Mouse (Mus musculus): Measurements from ENCODE around the gene Anapc15-ps.

Gene Anapc15-ps

GRCm38 (mm10) chr10:95691347-95691746, 18.1 kb upstream of the Anapc15-ps start:
- DNase-seq (ENCODE audit: low spot score in 2 of 2): no peak

GRCm38 (mm10) chr10:95689833-95690232, 16.6 kb upstream of the Anapc15-ps start:
- no peak for DNase-seq (ENCODE audit: low spot score in 2 of 2)

GRCm38 (mm10) chr10:95689058-95689457, 15.8 kb upstream of the Anapc15-ps start:
- no peak for DNase-seq (ENCODE audit: low spot score in 2 of 2)

- DNase-seq (ENCODE audit: low spot score in 2 of 2): no peak
Measured at GRCm38 (mm10) chr10:95687558-95688141, 14.4 kb upstream of the Anapc15-ps start.

GRCm38 (mm10) chr10:95686041-95686440, 12.8 kb upstream of the Anapc15-ps start:
- no peak for DNase-seq (ENCODE audit: low spot score in 2 of 2)

GRCm38 (mm10) chr10:95684782-95685555, 11.7 kb upstream of the Anapc15-ps start:
- DNase-seq (ENCODE audit: low spot score in 2 of 2): no peak

GRCm38 (mm10) chr10:95684250-95684649, 11.0 kb upstream of the Anapc15-ps start:
- no peak for DNase-seq (ENCODE audit: low spot score in 2 of 2)

- DNase-seq (ENCODE audit: low spot score in 2 of 2): no peak
Measured at GRCm38 (mm10) chr10:95683735-95684134, 10.5 kb upstream of the Anapc15-ps start.

- no peak for DNase-seq (ENCODE audit: low spot score in 2 of 2)
Measured at GRCm38 (mm10) chr10:95682964-95683363, 9.7 kb upstream of the Anapc15-ps start.

GRCm38 (mm10) chr10:95682091-95682740, 9.0 kb upstream of the Anapc15-ps start:
- DNase-seq (ENCODE audit: low spot score in 2 of 2): no peak

GRCm38 (mm10) chr10:95681481-95681880, 8.2 kb upstream of the Anapc15-ps start:
- no peak for DNase-seq (ENCODE audit: low spot score in 2 of 2)

- DNase-seq (ENCODE audit: low spot score in 2 of 2): no peak
Measured at GRCm38 (mm10) chr10:95681058-95681440, 7.8 kb upstream of the Anapc15-ps start.

- no peak for DNase-seq (ENCODE audit: low spot score in 2 of 2)
Measured at GRCm38 (mm10) chr10:95680153-95681057, 7.2 kb upstream of the Anapc15-ps start.

GRCm38 (mm10) chr10:95679131-95679530, 5.9 kb upstream of the Anapc15-ps start:
- no peak for DNase-seq (ENCODE audit: low spot score in 2 of 2)

GRCm38 (mm10) chr10:95678661-95679060, 5.4 kb upstream of the Anapc15-ps start:
- no peak for DNase-seq (ENCODE audit: low spot score in 2 of 2)

- DNase-seq (ENCODE audit: low spot score in 2 of 2): no peak
Measured at GRCm38 (mm10) chr10:95678241-95678640, 5.0 kb upstream of the Anapc15-ps start.

- peak; percentile 51 to 67 for DNase-seq (ENCODE audit: low spot score in 2 of 2)
Measured at GRCm38 (mm10) chr10:95677356-95678109, 4.3 kb upstream of the Anapc15-ps start.

- DNase-seq (ENCODE audit: low spot score in 2 of 2): no peak
Measured at GRCm38 (mm10) chr10:95676991-95677355, 3.7 kb upstream of the Anapc15-ps start.

- no peak for DNase-seq (ENCODE audit: low spot score in 2 of 2)
Measured at GRCm38 (mm10) chr10:95676387-95676786, 3.1 kb upstream of the Anapc15-ps start.

GRCm38 (mm10) chr10:95670781-95671780, 2.2 kb downstream of the Anapc15-ps start:
- no peak for DNase-seq (ENCODE audit: low spot score in 2 of 2)

Data from spleen, postnatal 10 days (tissue).